Mouse (Mus musculus): ENCODE data around the gene H2-M2. TPM values are rescaled to one million over a fixed set of nuclear protein-coding genes. Genes with fewer than 3 reads are reported as not detected.
"Not testable (repeated sequence)": the region's sequence is repeated elsewhere in the genome, so short reads cannot be mapped to it uniquely, and the experiment has no call there.

Gene H2-M2
- not detected for polyA plus RNA-seq (2012; fragmentation: generic; extraction: Trizol)

DNA sequence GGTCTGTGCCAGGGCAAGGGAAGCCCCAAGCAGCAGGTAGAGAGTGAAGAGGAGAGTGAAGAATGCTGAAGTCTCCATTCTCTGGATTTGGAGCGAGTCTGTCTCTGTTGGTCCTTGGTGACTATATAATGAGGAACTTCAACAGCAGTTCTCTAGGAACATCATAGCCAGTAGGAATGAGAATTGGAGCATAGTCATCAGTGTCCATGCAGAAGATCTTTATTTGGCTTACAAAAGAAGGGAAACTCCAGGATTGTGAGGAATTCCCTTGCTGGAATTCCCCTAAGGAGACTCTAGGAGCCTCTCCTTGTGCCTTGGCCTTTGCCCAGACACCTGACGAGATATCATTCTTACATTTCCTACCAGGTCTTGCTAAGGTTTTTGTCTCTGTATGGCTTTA is at the start of gene H2-M2:
Gene H2-M2 (minus strand): TSS at position 101 of the 400 bp plus-strand sequence.
- no peak for TF ChIP-seq MYOD1 (IDR thresholded peaks at IDR 0.05; ENCODE audit: control insufficient read depth in 1 of 3, insufficient read length in 2 of 3, low read depth in 2 of 3)
- TF ChIP-seq REST (IDR thresholded peaks at IDR 0.05; ENCODE audit: insufficient read depth, insufficient read length) = no peak
- TF ChIP-seq TCF12 (IDR thresholded peaks at IDR 0.05; ENCODE audit: insufficient read depth, poor library complexity, severe bottlenecking) = no peak
- TF ChIP-seq USF1 (IDR thresholded peaks at IDR 0.05; ENCODE audit: low read depth) = no peak
- Histone ChIP-seq H3ac (ENCODE audit: control insufficient read depth, insufficient read length) (no peak within 1 kb of the TSS), H3K79me2 (ENCODE audit: control insufficient read depth, insufficient read depth) (no peaks in the 10 kb centered on the region), H3K36me3 (ENCODE audit: control insufficient read depth, insufficient read depth) (no peaks in the 10 kb centered on the region), H3K4me2 (ENCODE audit: low read depth) (no peak within 1 kb of the TSS), H3K27me3 (ENCODE audit: control insufficient read depth, insufficient read depth, insufficient read length) (no peaks in the 10 kb centered on the region), H3K4me3 (no peak within 1 kb of the TSS)

DNA sequence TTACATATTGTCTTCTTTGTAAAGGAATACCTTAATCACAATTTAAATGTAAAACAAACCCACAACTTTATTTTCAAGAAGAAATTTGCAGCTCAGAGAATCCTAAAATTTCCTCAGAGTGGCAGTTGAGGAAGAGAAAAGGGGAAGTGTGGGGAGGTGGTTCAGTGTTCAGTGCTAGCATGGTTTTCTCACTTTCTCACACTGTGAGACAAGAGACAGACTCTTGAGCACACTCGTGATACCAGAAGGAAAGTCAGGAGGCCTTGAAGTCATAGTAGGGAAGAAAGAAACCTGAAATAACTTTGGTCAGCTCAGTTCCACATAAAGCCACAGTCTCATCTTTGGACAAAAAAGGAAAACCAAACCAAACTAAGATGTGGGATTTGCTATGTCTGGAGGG is 42.1 kb upstream of the H2-M2 start:
- not testable (repeated sequence) for H3K4me3 ChIP-seq; H3K27me3 ChIP-seq (ENCODE audit: control insufficient read depth, insufficient read depth, insufficient read length); H3K79me2 ChIP-seq (ENCODE audit: control insufficient read depth, insufficient read depth); H3K4me2 ChIP-seq (ENCODE audit: low read depth); H3ac ChIP-seq (ENCODE audit: control insufficient read depth, insufficient read length); H3K36me3 ChIP-seq (ENCODE audit: control insufficient read depth, insufficient read depth)

DNA sequence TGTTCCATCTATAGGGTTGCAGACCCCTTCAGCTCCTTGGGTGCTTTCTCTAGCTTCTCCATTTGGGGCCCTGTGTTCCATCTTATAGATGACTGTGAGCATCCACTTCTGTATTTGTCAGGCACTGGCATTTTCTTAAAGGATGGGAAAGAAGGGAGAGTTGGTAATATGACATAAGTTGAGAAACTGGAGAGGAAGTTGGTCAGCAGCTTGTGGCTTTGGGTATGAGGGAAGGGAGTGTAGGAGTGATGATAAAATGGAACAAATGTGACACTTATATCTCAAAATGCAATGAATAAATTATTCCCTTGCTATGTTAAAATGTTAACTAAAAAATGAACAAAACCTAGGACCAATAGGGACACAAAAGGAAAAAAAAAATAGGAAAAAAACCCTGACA is 41.3 kb upstream of the H2-M2 start:
- H3K4me3 ChIP-seq; H3ac ChIP-seq (ENCODE audit: control insufficient read depth, insufficient read length); H3K27me3 ChIP-seq (ENCODE audit: control insufficient read depth, insufficient read depth, insufficient read length); H3K79me2 ChIP-seq (ENCODE audit: control insufficient read depth, insufficient read depth); H3K36me3 ChIP-seq (ENCODE audit: control insufficient read depth, insufficient read depth); H3K4me2 ChIP-seq (ENCODE audit: low read depth): not testable (repeated sequence)

DNA sequence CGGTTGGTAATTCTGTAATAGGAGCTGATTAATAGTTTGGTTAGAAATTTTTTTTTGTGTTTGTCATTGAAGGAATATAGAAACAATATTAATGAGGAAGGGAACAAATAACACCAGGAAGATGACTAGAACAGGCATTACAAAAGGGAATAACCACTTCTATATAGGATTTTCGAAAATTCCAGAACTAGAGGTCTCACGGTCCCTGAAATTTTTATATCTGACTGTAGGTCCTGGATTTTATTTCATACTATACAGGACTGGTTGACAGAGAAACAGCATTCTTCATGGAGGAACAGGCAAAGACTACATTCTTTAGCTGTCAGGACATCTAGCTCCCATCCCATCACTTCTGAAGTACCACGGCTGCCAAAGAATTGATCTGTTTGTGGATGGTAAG is 24.4 kb upstream of the H2-M2 start, which contains the start of gene Olfr111:
Gene Olfr111 (plus strand): TSS at position 301 of the 400 bp plus-strand sequence.
- Histone ChIP-seq H3K36me3 (ENCODE audit: control insufficient read depth, insufficient read depth) (no peaks in the 10 kb centered on the region), H3ac (ENCODE audit: control insufficient read depth, insufficient read length) (no peak within 1 kb of the TSS), H3K4me3 (no peak within 1 kb of the TSS), H3K79me2 (ENCODE audit: control insufficient read depth, insufficient read depth) (no peaks in the 10 kb centered on the region), H3K4me2 (ENCODE audit: low read depth) (no peak within 1 kb of the TSS), H3K27me3 (ENCODE audit: control insufficient read depth, insufficient read depth, insufficient read length) (no peaks in the 10 kb centered on the region)
- TF ChIP-seq USF1 (IDR thresholded peaks at IDR 0.05; ENCODE audit: low read depth) (no peak), TCF3 (IDR thresholded peaks at IDR 0.05; ENCODE audit: insufficient read length, low read depth) (no peak), SRF (IDR thresholded peaks at IDR 0.05; ENCODE audit: control insufficient read depth, insufficient read length, low read depth) (no peak), CEBPB (IDR thresholded peaks at IDR 0.05; ENCODE audit: insufficient read depth, poor library complexity, severe bottlenecking) (no peak), MYOD1 (IDR thresholded peaks at IDR 0.05; ENCODE audit: control insufficient read depth in 1 of 3, insufficient read length in 2 of 3, low read depth in 2 of 3) (no peak), MAX (IDR thresholded peaks at IDR 0.05; ENCODE audit: low read depth) (no peak), POLR2AphosphoS2 (IDR thresholded peaks at IDR 0.05; ENCODE audit: insufficient read length, low read depth) (no peak), MYOG (IDR thresholded peaks at IDR 0.05; ENCODE audit: control insufficient read depth in 1 of 3, insufficient read depth in 1 of 3, insufficient read length in 2 of 3, low read depth in 2 of 3) (no peak), TCF12 (IDR thresholded peaks at IDR 0.05; ENCODE audit: insufficient read depth, poor library complexity, severe bottlenecking) (no peak), E2F4 (IDR thresholded peaks at IDR 0.05; ENCODE audit: insufficient read depth) (no peak), POLR2A (IDR thresholded peaks at IDR 0.05; ENCODE audit: insufficient read length, low read depth) (no peak), REST (IDR thresholded peaks at IDR 0.05; ENCODE audit: insufficient read depth, insufficient read length) (no peak)

DNA sequence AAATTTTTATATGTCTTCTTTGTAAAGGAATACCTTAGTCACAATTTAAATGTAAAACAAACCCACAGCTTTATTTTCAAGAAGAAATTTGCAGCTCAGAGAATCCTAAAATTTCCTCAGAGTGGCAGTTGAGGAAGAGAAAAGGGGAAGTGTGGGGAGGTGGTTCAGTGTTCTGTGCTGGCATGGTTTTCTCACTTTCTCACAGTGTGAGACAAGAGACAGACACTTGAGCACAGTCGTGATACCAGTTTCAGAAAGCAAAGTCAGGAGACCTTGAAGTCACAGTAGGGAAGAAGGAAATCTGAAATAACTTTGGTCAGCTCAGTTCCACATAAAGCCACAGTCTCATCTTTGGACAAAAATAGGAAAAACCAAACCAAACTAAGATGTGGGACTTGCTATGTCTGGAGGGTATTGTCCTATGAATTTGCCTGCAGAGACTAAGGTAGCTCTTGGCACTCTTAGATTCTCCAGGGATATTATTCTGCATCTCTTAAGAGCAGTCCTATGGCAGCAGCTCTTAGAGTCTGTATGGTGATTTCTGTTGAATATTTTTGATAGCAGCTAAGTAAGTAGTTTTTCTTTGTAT is 8.7 kb upstream of the H2-M2 start, which contains the start of gene Olfr110:
Gene Olfr110 (plus strand): TSS at position 539 of the 589 bp plus-strand sequence.
- no peaks in the 10 kb centered on the region for H3K36me3 ChIP-seq (ENCODE audit: control insufficient read depth, insufficient read depth)

DNA sequence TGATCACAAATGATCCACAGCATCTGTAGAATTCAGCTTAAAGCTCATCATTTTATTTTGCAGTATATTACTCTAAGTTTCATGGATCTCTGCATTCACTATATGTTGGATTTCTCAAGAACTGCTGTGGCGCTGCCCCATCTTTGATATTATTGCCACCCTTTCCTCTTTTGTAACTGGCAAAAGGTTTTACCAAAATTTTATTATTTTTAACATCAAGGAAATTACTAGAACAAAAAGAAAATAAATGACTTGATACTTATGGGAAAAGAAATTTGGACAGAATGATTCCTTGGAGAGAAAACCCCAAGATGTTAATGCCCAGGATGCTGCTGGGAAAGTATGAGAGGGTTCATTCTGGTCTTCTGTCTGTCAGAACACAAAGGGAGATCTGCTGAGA is 24.7 kb downstream of the H2-M2 start, which contains the start of gene Olfr109:
Gene Olfr109 (plus strand): TSS at position 301 of the 400 bp plus-strand sequence.
- Histone ChIP-seq H3K4me2 (ENCODE audit: low read depth) (no peak within 1 kb of the TSS), H3K27me3 (ENCODE audit: control insufficient read depth, insufficient read depth, insufficient read length) (no peaks in the 10 kb centered on the region), H3ac (ENCODE audit: control insufficient read depth, insufficient read length) (no peak within 1 kb of the TSS), H3K4me3 (no peak within 1 kb of the TSS), H3K79me2 (ENCODE audit: control insufficient read depth, insufficient read depth) (no peaks in the 10 kb centered on the region), H3K36me3 (ENCODE audit: control insufficient read depth, insufficient read depth) (no peaks in the 10 kb centered on the region)
- no peak for TF ChIP-seq SRF (IDR thresholded peaks at IDR 0.05; ENCODE audit: control insufficient read depth, insufficient read length, low read depth)
- no peak for TF ChIP-seq POLR2AphosphoS2 (IDR thresholded peaks at IDR 0.05; ENCODE audit: insufficient read length, low read depth)
- no peak for TF ChIP-seq TCF3 (IDR thresholded peaks at IDR 0.05; ENCODE audit: insufficient read length, low read depth)
- TF ChIP-seq TCF12 (IDR thresholded peaks at IDR 0.05; ENCODE audit: insufficient read depth, poor library complexity, severe bottlenecking) = no peak
- no peak for TF ChIP-seq MYOG (IDR thresholded peaks at IDR 0.05; ENCODE audit: control insufficient read depth in 1 of 3, insufficient read depth in 1 of 3, insufficient read length in 2 of 3, low read depth in 2 of 3)
- TF ChIP-seq REST (IDR thresholded peaks at IDR 0.05; ENCODE audit: insufficient read depth, insufficient read length) = no peak
- TF ChIP-seq MAX (IDR thresholded peaks at IDR 0.05; ENCODE audit: low read depth) = no peak
- TF ChIP-seq MYOD1 (IDR thresholded peaks at IDR 0.05; ENCODE audit: control insufficient read depth in 1 of 3, insufficient read length in 2 of 3, low read depth in 2 of 3) = no peak

More for the DNA sequence above, 8.7 kb upstream of the H2-M2 start, which contains the start of gene Olfr110:
- H3K4me3 ChIP-seq = no peak within 1 kb of the TSS
- no peak for TF ChIP-seq TCF12 (IDR thresholded peaks at IDR 0.05; ENCODE audit: insufficient read depth, poor library complexity, severe bottlenecking)
- no peak for TF ChIP-seq REST (IDR thresholded peaks at IDR 0.05; ENCODE audit: insufficient read depth, insufficient read length)
- TF ChIP-seq E2F4 (IDR thresholded peaks at IDR 0.05; ENCODE audit: insufficient read depth) = no peak
- TF ChIP-seq MYOG (IDR thresholded peaks at IDR 0.05; ENCODE audit: control insufficient read depth in 1 of 3, insufficient read depth in 1 of 3, insufficient read length in 2 of 3, low read depth in 2 of 3) = no peak
- TF ChIP-seq USF1 (IDR thresholded peaks at IDR 0.05; ENCODE audit: low read depth) = no peak
- no peak for TF ChIP-seq POLR2AphosphoS2 (IDR thresholded peaks at IDR 0.05; ENCODE audit: insufficient read length, low read depth)
- TF ChIP-seq TCF3 (IDR thresholded peaks at IDR 0.05; ENCODE audit: insufficient read length, low read depth) = no peak
- H3K27me3 ChIP-seq (ENCODE audit: control insufficient read depth, insufficient read depth, insufficient read length) = no peaks in the 10 kb centered on the region
- no peak within 1 kb of the TSS for H3ac ChIP-seq (ENCODE audit: control insufficient read depth, insufficient read length)
- H3K79me2 ChIP-seq (ENCODE audit: control insufficient read depth, insufficient read depth) = no peaks in the 10 kb centered on the region
- H3K4me2 ChIP-seq (ENCODE audit: low read depth) = no peak within 1 kb of the TSS
